Mouse (Mus musculus): ENCODE results near the gene Pkd1l1.

Gene Pkd1l1

GRCm38 (mm10) chr11:8821403-8821802, 151.7 kb downstream of the Pkd1l1 start:
- 78% methylated on average over 4 of the region's 4 CpGs for WGBS

- WGBS, result 56% methylated on average over 3 of the region's 3 CpGs
These were observed 155.7 kb downstream of the Pkd1l1 start for GRCm38 (mm10) chr11:8817376-8817775.

GRCm38 (mm10) chr11:8814097-8814790, 158.8 kb downstream of the Pkd1l1 start:
- 64% methylated on average over 4 of the region's 4 CpGs for WGBS

- 65% methylated on average over 5 of the region's 5 CpGs for WGBS
These were observed 161.5 kb downstream of the Pkd1l1 start for GRCm38 (mm10) chr11:8811506-8812100.

GRCm38 (mm10) chr11:8809644-8810043, 163.4 kb downstream of the Pkd1l1 start:
- WGBS, result 64% methylated on average over 1 of the region's 1 CpGs

- WGBS, result 68% methylated on average over 4 of the region's 4 CpGs
These were observed 166.1 kb downstream of the Pkd1l1 start for GRCm38 (mm10) chr11:8807009-8807408.

- WGBS, result 82% methylated on average over 3 of the region's 3 CpGs
These were observed 168.9 kb downstream of the Pkd1l1 start for GRCm38 (mm10) chr11:8804178-8804577.

GRCm38 (mm10) chr11:8797486-8797885, 175.6 kb downstream of the Pkd1l1 start:
- WGBS, result 87% methylated on average over 5 of the region's 5 CpGs

GRCm38 (mm10) chr11:8795031-8795430, 178.0 kb downstream of the Pkd1l1 start:
- 96% methylated on average over 3 of the region's 3 CpGs for WGBS

- WGBS, result 70% methylated on average over 2 of the region's 2 CpGs
These were observed 180.9 kb downstream of the Pkd1l1 start for GRCm38 (mm10) chr11:8792146-8792545.

- WGBS, result 95% methylated on average over 5 of the region's 5 CpGs
These were observed 183.9 kb downstream of the Pkd1l1 start for GRCm38 (mm10) chr11:8789186-8789585.

GRCm38 (mm10) chr11:8787604-8788003, 185.5 kb downstream of the Pkd1l1 start:
- WGBS, result 94% methylated on average over 3 of the region's 3 CpGs

- 84% methylated on average over 4 of the region's 4 CpGs for WGBS
These were observed 188.7 kb downstream of the Pkd1l1 start for GRCm38 (mm10) chr11:8784413-8784812.

GRCm38 (mm10) chr11:8782141-8782465, 191.0 kb downstream of the Pkd1l1 start:
- 83% methylated on average over 3 of the region's 3 CpGs for WGBS

- 81% methylated on average over 10 of the region's 10 CpGs for WGBS
These were observed 191.5 kb downstream of the Pkd1l1 start for GRCm38 (mm10) chr11:8781308-8782140.

GRCm38 (mm10) chr11:8779427-8779826, 193.6 kb downstream of the Pkd1l1 start:
- 50% methylated on average over 3 of the region's 3 CpGs for WGBS
